Comparison of ENCODE assay signal across 9 mouse cellular contexts in the genomic region with DNA sequence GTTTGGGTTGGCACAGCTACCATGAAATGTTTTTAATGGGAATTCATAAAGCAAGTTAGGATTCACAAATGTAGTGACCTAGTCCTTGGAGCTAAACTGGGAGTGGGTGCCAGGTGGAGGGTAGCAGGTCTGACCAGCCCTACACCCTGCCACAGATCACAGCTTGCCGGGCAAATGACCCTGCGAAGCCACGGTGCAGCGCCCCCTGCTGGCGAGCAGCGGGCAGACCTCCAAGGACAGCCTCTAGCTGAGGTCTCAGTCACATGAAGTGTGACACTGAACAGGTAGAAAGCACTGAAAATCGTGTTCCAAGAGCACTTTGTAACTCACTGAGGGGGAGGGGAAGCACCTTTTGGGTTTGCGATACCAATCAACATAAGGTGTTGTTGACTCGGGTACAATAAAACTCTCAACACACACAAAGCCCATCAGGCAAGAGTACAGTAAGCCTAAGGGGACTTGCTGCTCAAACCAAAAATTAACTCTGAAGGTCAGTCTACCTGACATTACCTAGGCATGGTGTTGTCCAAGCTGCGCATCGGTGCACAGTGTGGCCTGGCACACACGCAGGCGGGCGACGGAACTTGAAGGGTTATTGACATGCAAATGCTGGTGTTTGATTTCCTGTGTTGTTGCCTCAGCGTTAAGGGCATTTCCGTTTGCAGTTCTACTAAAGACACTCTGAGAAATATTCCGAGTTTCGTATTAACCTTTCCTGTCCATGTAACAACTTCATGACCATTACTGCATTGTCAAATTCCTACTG.
DNase-seq lines count a peak whose midpoint lies in the region; ATAC-seq lines count a peak whose summit lies in the region.
"Had no signal": no experiment of that assay in that cellular context is flagged by ENCODE, and none has a peak within 500 bp of the region (broad histone marks: within the 10 kb centered on the region; RNA-seq: fewer than 3 reads in every experiment).

No protein-coding gene starts in this region.

- H3K9me3 ChIP-seq in intestine, embryonic 14.5 days (ENCODE audit: control insufficient read depth, low read length): no peaks in the 10 kb centered on the region
- no peaks in the 10 kb centered on the region for H3K9me3 ChIP-seq in intestine, embryonic 16.5 days (ENCODE audit: control insufficient read depth, low read length)
- H3K9me3 ChIP-seq in hindbrain, embryonic 13.5 days: no peaks in the 10 kb centered on the region
- H3K9me3 ChIP-seq: embryonic facial prominence, embryonic 12.5 days had no signal

- H3K4me3 ChIP-seq in intestine, embryonic 14.5 days (ENCODE audit: low read depth, low read length): no peak overlapping the region
- no peak overlapping the region for H3K4me3 ChIP-seq in intestine, embryonic 16.5 days (ENCODE audit: low read length)
- H3K4me3 ChIP-seq in hindbrain, embryonic 13.5 days: no peak overlapping the region
- H3K4me3 ChIP-seq: embryonic facial prominence, embryonic 12.5 days had no signal

- H3K27me3 ChIP-seq in intestine, embryonic 14.5 days (replicated peaks; ENCODE audit: control insufficient read depth, insufficient read depth, low read length): no peaks in the 10 kb centered on the region
- H3K27me3 ChIP-seq in intestine, embryonic 16.5 days (replicated peaks; ENCODE audit: control insufficient read depth, insufficient read depth, low read length): no peaks in the 10 kb centered on the region
- no peaks in the 10 kb centered on the region for H3K27me3 ChIP-seq in hindbrain, embryonic 13.5 days
- H3K27me3 ChIP-seq: embryonic facial prominence, embryonic 12.5 days had no signal

- peak; percentile 49 for DNase-seq in intestine, embryonic 14.5 days (ENCODE audit: low spot score)
- DNase-seq in CD4-positive helper T cell, adult 2 months (ENCODE audit: low read depth, low spot score): peak; percentile 52
- DNase-seq in R1 (ENCODE audit: low read depth, low spot score) (peak; percentile 62), MN1 (ENCODE audit: low spot score) (no peak)
- peak; percentile 6 for DNase-seq in forelimb bud, embryonic 11.5 days (ENCODE audit: low read depth, low spot score)
- peak; percentile 61 for DNase-seq in lung, postnatal 14 days

- H3K9ac ChIP-seq in intestine, embryonic 14.5 days (ENCODE audit: low read length): no peak overlapping the region
- H3K9ac ChIP-seq in intestine, embryonic 16.5 days (ENCODE audit: low read depth, low read length): no peak overlapping the region
- H3K9ac ChIP-seq in hindbrain, embryonic 13.5 days: no peak overlapping the region
- H3K9ac ChIP-seq: embryonic facial prominence, embryonic 12.5 days had no signal

- no peak overlapping the region for H3K27ac ChIP-seq in intestine, embryonic 14.5 days (ENCODE audit: low read depth)
- no peak overlapping the region for H3K27ac ChIP-seq in intestine, embryonic 16.5 days (ENCODE audit: low read length)
- no peak overlapping the region for H3K27ac ChIP-seq in hindbrain, embryonic 13.5 days
- H3K27ac ChIP-seq: embryonic facial prominence, embryonic 12.5 days had no signal

- H3K4me2 ChIP-seq in intestine, embryonic 14.5 days (ENCODE audit: low read length): no peak overlapping the region
- H3K4me2 ChIP-seq in intestine, embryonic 16.5 days (ENCODE audit: low read depth, low read length): no peak overlapping the region
- H3K4me2 ChIP-seq in hindbrain, embryonic 13.5 days: no peak overlapping the region
- H3K4me2 ChIP-seq: embryonic facial prominence, embryonic 12.5 days had no signal

- no peaks in the 10 kb centered on the region for H3K36me3 ChIP-seq in intestine, embryonic 14.5 days (ENCODE audit: control insufficient read depth, insufficient read depth, low read length)
- no peaks in the 10 kb centered on the region for H3K36me3 ChIP-seq in intestine, embryonic 16.5 days (ENCODE audit: control insufficient read depth, insufficient read depth, low read length)
- no peaks in the 10 kb centered on the region for H3K36me3 ChIP-seq in hindbrain, embryonic 13.5 days
- H3K36me3 ChIP-seq: embryonic facial prominence, embryonic 12.5 days had no signal

- H3K4me1 ChIP-seq in intestine, embryonic 14.5 days (replicated peaks; ENCODE audit: control insufficient read depth, insufficient read depth, low read length): no peaks in the 10 kb centered on the region
- no peaks in the 10 kb centered on the region for H3K4me1 ChIP-seq in intestine, embryonic 16.5 days (ENCODE audit: control insufficient read depth, insufficient read depth, low read length)
- H3K4me1 ChIP-seq in hindbrain, embryonic 13.5 days (replicated peaks): no peaks in the 10 kb centered on the region
- H3K4me1 ChIP-seq: embryonic facial prominence, embryonic 12.5 days had no signal

- ATAC-seq in intestine, embryonic 14.5 days (replicated peaks; ENCODE audit: low FRiP score, low TSS enrichment, low read depth): no peak
- no peak for ATAC-seq in intestine, embryonic 16.5 days
- ATAC-seq in hindbrain, embryonic 13.5 days (ENCODE audit: low FRiP score): no peak

- 68% methylated on average over 19 of the region's 19 CpGs for WGBS in intestine, embryonic 14.5 days
- WGBS in intestine, embryonic 16.5 days: 71% methylated on average over 19 of the region's 19 CpGs
- WGBS in hindbrain, embryonic 13.5 days: 71% methylated on average over 19 of the region's 19 CpGs
